Mouse (Mus musculus) lung, postnatal 0 days (tissue): ENCODE measurements at regions not wholly inside any gene's neighbourhood (a gene's known extent, or its start where the extent isn't known, plus 50 kb on each side); places are given as distances from the start of the nearest gene placed in this dataset.

Experiments used
- CTCF ChIP-seq: IDR thresholded peaks from 2 replicates; pipeline ENCODE4 v1.5.1; 2016; ENCODE audit warnings: antibody characterized with exemption, mild to moderate bottlenecking
- EP300 ChIP-seq: IDR thresholded peaks from 2 replicates; pipeline ENCODE4 v1.6.1; 2016; ENCODE audit warnings: antibody characterized with exemption, mild to moderate bottlenecking, control low read depth

DNA sequence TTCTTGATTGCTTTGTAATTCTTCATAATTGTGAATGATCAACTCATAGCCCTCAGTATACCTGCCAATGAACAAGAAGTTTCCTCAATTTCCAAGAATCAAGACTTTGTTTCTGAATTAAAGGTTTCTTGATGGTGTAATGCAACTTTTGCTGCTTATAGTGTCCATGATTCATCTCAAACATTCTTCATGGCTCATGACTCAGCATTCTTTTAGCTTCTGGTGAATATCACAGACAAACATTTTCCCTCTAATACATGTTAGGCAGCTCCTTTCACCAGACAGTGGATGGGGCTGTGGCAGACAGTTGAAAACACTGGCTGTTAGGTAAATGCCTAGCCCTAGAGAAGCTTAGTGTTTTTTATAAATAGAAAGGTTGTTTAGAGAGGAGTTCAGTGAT is 686.5 kb upstream of the Igfbp3 start:
- no peak for TF ChIP-seq CTCF
- no peak for TF ChIP-seq EP300
